Mouse (Mus musculus): ENCODE data around the gene Gm13691.
"Not testable (repeated sequence)": the region's sequence is repeated elsewhere in the genome, so short reads cannot be mapped to it uniquely, and the experiment has no call there.

Gm13691 gene

DNA sequence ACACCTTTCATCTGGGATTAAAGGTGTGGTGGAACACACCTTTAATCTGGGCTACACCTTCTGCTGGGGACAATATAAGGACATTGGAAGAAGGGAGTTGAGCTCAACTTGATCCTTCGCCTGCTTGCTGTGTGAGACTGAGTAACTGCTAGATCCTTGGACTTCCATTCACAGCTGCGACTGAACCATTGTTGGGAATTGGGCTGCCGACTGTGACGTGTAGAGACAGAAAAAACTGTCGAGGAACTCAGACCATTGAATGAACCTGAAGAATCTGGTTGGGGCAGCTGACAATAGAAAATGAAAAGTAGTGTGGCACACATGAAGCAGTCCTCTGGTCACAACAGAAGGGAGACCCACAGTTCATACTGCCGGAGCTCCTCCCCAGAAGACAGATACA lies at the start of gene Gm13691:
Gene Gm13691 (plus strand): TSS at position 301 of the 400 bp plus-strand sequence.
- DNase-seq (ENCODE audit: low spot score in 2 of 2): not testable (repeated sequence)

DNA sequence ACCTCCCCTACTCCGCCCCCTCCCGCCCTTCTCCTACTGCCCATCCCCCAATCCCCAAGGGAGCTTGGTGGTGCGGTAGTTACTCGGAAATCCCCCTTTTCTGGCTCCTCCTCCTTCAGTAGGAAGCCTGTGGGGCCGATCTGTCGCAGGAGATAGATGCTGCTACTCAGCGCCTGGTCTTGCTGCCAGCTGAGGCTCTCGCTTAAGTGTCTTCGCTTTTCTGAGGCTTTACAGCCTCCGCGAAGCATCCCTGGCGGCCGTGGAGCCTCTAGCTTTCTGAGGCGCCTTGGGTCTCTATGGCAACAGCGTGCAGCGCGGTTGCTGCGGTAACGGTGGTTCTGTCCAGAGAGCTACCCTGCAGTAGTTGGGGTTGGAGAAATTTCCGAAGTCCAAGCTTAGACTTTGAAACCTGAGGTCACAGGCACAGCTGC lies 49.4 kb upstream of the Gm13691 start, which contains the start of gene Zswim2:
Gene Zswim2 (minus strand): TSS at position 298 of the 431 bp plus-strand sequence.
- DNase-seq (ENCODE audit: low spot score in 2 of 2): peak; percentile 15 to 55

DNA sequence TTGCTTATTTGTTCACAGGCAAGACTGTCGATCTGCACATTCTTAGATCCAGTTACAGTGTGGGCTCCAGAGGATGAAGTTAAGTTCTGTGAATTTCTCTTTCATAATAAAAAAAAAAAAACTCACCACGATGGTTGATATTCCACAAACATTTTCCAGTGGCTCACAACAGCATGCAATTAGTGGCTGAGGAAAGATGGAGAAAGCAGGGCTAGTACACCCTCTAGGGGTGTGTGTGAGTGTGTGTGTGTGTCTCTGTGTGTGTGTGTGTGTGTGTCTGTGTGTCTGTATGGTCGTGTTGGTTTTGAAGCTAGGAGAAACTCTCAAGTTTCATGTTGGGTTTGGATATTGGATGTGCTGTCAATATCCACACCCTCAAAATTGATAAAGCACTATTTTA lies 49.0 kb upstream of the Gm13691 start:
- no peak for DNase-seq (ENCODE audit: low spot score in 2 of 2)

DNA sequence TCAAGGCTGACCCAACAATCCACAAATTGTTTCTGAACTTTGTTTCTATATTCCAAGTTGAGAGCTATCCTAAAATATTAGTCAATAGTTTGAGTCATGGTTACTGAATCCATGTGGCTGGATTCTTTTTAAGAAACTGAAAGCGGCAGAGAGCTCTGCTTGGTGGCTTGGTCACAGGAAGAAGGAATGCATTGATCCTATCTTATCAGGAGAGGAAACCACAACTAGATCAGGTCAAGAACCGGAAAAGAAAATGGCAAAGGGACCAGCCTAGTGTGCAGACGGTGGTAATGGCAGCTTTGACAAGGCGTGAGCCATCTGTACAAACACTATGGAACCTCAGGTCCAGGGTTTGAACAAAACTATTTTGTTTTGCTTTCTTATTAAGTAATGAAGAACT lies 48.6 kb upstream of the Gm13691 start:
- peak in 1 of 2 experiments; percentile 30 for DNase-seq (ENCODE audit: low spot score in 2 of 2)

DNA sequence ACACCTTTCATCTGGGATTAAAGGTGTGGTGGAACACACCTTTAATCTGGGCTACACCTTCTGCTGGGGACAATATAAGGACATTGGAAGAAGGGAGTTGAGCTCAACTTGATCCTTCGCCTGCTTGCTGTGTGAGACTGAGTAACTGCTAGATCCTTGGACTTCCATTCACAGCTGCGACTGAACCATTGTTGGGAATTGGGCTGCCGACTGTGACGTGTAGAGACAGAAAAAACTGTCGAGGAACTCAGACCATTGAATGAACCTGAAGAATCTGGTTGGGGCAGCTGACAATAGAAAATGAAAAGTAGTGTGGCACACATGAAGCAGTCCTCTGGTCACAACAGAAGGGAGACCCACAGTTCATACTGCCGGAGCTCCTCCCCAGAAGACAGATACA lies 35.0 kb upstream of the Gm13691 start, which contains the start of gene Gm13698:
Gene Gm13698 (plus strand): TSS at position 301 of the 400 bp plus-strand sequence.
- not testable (repeated sequence) for DNase-seq (ENCODE audit: low spot score in 2 of 2)

DNA sequence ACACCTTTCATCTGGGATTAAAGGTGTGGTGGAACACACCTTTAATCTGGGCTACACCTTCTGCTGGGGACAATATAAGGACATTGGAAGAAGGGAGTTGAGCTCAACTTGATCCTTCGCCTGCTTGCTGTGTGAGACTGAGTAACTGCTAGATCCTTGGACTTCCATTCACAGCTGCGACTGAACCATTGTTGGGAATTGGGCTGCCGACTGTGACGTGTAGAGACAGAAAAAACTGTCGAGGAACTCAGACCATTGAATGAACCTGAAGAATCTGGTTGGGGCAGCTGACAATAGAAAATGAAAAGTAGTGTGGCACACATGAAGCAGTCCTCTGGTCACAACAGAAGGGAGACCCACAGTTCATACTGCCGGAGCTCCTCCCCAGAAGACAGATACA lies 29.1 kb upstream of the Gm13691 start, which contains the start of gene Gm13693:
Gene Gm13693 (plus strand): TSS at position 301 of the 400 bp plus-strand sequence.
- DNase-seq (ENCODE audit: low spot score in 2 of 2): not testable (repeated sequence)

DNA sequence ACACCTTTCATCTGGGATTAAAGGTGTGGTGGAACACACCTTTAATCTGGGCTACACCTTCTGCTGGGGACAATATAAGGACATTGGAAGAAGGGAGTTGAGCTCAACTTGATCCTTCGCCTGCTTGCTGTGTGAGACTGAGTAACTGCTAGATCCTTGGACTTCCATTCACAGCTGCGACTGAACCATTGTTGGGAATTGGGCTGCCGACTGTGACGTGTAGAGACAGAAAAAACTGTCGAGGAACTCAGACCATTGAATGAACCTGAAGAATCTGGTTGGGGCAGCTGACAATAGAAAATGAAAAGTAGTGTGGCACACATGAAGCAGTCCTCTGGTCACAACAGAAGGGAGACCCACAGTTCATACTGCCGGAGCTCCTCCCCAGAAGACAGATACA lies 23.3 kb upstream of the Gm13691 start, which contains the start of gene Gm13695:
Gene Gm13695 (plus strand): TSS at position 301 of the 400 bp plus-strand sequence.
- not testable (repeated sequence) for DNase-seq (ENCODE audit: low spot score in 2 of 2)

DNA sequence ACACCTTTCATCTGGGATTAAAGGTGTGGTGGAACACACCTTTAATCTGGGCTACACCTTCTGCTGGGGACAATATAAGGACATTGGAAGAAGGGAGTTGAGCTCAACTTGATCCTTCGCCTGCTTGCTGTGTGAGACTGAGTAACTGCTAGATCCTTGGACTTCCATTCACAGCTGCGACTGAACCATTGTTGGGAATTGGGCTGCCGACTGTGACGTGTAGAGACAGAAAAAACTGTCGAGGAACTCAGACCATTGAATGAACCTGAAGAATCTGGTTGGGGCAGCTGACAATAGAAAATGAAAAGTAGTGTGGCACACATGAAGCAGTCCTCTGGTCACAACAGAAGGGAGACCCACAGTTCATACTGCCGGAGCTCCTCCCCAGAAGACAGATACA lies 17.5 kb upstream of the Gm13691 start, which contains the start of gene Gm13696:
Gene Gm13696 (plus strand): TSS at position 301 of the 400 bp plus-strand sequence.
- DNase-seq (ENCODE audit: low spot score in 2 of 2): not testable (repeated sequence)

DNA sequence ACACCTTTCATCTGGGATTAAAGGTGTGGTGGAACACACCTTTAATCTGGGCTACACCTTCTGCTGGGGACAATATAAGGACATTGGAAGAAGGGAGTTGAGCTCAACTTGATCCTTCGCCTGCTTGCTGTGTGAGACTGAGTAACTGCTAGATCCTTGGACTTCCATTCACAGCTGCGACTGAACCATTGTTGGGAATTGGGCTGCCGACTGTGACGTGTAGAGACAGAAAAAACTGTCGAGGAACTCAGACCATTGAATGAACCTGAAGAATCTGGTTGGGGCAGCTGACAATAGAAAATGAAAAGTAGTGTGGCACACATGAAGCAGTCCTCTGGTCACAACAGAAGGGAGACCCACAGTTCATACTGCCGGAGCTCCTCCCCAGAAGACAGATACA lies 11.7 kb upstream of the Gm13691 start, which contains the start of gene Gm13694:
Gene Gm13694 (plus strand): TSS at position 301 of the 400 bp plus-strand sequence.
- DNase-seq (ENCODE audit: low spot score in 2 of 2): not testable (repeated sequence)

DNA sequence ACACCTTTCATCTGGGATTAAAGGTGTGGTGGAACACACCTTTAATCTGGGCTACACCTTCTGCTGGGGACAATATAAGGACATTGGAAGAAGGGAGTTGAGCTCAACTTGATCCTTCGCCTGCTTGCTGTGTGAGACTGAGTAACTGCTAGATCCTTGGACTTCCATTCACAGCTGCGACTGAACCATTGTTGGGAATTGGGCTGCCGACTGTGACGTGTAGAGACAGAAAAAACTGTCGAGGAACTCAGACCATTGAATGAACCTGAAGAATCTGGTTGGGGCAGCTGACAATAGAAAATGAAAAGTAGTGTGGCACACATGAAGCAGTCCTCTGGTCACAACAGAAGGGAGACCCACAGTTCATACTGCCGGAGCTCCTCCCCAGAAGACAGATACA lies 5.9 kb upstream of the Gm13691 start, which contains the start of gene Gm13697:
Gene Gm13697 (plus strand): TSS at position 301 of the 400 bp plus-strand sequence.
- not testable (repeated sequence) for DNase-seq (ENCODE audit: low spot score in 2 of 2)

DNA sequence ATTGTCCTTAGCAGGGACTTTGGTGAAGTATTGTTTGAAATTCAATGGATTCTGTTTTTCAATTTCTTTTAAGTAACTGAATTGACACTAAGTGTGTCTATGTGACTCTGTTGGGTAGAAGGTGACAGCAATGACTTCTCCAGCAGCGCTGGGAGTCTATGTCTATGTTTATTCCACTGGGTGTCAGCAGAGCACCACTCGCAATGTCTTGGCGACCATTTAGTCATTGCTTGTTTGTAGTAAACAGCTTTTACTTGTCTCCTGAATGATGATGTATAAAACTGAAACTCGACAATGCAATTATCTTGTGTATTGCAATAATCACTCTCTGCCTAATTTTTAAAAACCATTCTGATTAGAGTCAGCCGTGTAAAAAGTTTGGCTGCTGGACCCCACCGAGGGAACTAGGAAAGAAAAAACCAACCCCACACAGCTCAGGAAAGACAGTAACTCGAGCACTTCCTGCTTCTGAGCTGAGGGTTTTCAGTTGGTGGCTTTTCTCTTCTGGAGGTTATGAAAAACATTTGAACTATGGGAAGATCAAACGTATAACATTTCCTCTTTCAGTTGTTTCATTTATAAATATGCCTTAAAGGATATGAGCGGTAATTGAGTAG lies 3.4 kb downstream of the Gm13691 start:
- DNase-seq (ENCODE audit: low spot score in 2 of 2): not testable (repeated sequence)

DNA sequence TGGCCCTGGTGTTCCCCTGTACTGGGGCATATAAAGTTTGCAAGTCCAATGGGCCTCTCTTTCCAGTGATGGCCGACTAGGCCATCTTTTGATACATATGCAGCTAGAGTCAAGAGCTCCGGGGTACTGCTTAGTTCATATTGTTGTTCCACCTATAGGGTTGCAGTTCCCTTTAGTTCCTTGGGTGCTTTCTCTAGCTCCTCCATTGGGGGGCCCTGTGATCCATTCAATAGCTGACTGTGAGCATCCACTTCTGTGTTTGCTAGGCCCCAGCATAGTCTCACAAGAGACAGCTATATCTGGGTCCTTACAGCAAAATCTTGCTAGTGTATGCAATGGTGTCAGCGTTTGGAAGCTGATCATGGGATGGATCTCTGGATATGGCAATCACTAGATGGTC lies 4.2 kb downstream of the Gm13691 start:
- not testable (repeated sequence) for DNase-seq (ENCODE audit: low spot score in 2 of 2)

DNA sequence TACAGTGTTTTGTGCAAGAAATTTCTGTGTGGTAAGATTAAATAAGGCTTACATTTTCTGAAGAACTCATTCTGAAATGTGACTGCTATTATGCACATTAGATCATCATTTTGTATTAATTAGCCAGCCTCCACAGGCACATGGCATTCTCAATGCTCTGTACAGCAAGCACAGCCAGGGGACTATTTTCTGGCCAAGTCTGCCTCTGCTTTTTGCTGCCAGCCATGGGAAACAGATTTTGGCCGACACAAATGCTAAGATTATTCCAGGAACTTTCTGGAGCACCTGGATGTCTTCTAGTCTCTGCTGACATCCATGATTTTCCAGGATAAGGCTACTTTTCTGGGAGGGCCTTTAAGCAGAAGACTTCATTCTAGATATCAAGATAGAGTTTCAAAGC lies 18.6 kb downstream of the Gm13691 start:
- no peak for DNase-seq (ENCODE audit: low spot score in 2 of 2)

DNA sequence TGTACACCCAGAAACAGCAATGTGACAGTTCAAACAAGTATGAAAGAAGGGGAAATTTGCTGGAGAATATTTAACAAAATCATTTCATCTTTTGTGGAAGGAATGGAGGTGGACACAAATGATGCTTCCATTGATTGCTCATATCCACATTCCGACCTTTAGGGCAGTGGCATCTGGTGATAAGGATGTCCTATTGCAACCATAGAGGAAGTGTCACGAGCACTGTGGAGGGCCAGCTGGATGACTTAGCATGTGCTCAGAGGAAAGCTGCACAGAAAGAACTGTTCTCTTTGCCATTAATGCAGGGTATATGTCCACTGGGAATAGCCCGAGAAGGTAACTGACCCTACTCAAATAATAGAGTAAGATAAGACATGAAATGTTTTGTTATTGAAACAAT lies 19.5 kb downstream of the Gm13691 start:
- DNase-seq (ENCODE audit: low spot score in 2 of 2): no peak

DNA sequence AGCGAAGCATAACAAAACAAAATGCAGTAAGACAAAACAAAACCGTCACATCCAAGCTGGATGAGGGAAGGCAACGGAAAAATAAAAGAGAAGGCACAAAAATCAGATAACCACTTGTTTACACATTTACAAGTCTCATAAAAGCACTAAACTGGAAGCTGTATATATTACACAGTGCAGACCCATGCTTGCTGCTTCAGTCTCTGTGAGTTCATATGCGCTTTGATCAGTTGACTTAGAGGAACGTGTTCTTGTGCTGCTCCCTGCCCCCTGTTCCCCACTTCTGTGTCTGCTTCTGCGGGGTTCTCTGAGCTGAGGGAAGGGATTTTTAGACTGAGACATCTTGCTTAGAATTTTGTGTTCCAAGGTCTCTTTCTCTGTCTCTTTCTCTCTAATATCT lies 24.2 kb downstream of the Gm13691 start:
- no peak for DNase-seq (ENCODE audit: low spot score in 2 of 2)

DNA sequence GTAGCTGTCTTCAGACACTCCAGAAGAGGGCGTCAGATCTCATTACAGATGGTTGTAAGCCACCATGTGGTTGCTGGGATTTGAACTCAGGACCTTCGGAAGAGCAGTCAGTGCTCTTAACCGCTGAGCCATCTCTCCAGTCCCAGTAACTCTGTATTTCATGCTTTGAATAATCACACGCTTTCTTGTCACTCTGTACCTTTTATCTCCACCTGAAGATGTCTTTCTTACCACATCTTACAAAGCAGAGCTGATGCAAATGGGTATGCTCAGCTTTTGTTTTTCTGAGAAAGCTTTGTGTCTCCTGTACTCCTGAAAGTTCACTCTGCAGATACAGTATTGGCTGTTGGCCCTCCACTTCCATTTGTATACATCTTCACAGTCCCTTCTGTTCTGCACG lies 25.9 kb downstream of the Gm13691 start:
- not testable (repeated sequence) for DNase-seq (ENCODE audit: low spot score in 2 of 2)

DNA sequence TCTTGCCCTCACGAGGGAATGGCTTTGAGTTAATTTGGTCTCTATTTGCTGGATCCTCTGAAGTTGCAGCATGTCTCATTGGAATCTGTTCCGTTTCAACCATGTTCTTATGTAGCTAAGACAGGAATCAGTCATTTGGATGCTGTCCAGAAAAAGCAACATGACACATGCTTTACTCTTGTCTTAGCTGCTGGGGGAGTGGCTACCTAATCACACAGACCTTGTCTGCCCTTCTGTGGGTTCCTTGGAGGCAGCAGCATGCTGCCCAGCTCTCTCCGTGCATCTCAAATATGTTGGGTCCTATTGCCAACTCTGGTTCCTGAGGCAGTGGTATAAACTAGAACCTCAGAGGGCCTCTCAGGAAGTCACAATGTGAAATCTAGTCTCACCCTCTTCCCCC lies 28.0 kb downstream of the Gm13691 start:
- no peak for DNase-seq (ENCODE audit: low spot score in 2 of 2)

DNA sequence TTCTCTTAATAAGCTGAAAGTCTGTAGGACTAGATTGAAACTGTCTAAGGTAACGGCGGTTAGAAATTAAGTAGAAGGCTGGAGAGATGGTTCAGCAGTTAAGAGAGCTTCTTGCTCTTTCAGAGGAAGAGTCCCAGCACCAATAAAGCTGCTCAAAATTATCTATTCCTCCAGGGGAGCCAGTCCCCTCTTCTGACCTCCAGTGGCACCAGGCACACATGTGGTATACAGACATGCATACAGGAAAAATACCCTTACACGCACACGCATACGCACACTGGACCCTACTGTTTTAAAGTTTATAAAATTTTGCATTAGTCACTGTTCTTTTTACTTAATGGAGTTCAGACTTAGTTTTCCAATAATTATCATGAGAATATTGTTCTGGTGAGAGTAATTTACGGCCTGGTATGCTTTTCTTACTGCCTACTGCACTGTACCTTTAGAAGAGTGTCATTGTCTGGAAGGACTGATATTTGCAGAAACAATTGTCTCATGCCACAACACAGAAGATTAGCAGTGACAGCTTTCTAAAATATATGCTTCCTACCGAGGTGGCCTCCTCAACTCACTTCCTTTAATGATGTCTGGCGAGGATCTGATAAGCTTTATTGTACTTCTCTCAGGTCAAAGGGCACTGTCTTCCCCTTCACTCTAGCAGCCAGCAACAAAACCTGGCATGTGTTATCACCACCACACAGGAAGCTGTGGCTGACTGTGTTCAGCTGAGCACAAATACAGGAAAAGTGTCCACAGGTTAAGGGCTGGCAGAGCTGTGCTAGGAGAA lies 29.4 kb downstream of the Gm13691 start:
- DNase-seq (ENCODE audit: low spot score in 2 of 2): no peak

DNA sequence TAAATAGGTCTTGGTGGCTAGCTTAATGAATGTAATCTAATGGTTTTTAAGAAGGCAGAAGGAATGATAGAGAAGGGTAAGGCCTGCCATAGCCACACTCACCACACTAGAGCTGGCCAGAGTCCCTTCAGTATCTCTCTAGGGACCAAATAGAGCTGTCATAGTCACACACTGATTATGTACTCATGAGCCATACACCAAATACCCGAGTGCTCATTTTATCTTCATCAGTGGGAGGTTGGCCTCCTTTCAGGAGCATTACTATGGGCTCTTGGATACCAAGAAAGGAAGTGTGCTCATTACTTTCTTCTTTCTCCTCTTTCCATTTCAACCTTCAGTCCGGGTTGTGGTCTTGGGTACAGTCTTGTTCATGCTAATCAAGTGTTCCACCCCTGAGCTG lies 31.6 kb downstream of the Gm13691 start:
- DNase-seq (ENCODE audit: low spot score in 2 of 2): no peak

DNA sequence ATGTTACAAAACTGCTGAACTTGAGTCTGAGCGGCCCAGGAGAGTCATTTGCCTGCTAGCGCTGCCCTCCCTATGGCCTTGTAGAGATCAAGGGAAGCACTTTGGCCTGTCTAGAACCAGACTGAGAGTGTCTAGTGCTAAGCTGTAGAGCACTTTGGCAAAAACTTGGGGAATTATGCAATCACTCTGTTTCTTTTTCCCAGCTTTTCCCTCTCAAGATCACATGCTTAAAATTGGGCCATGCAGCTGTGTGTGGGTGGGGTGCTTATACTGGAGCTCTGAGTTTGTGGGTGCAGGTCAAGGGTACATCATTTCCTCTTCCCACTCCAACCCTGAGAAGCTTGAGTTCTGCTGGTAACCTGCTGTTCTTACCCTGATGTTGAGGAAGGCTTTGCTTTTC lies 32.6 kb downstream of the Gm13691 start:
- DNase-seq (ENCODE audit: low spot score in 2 of 2): no peak

DNA sequence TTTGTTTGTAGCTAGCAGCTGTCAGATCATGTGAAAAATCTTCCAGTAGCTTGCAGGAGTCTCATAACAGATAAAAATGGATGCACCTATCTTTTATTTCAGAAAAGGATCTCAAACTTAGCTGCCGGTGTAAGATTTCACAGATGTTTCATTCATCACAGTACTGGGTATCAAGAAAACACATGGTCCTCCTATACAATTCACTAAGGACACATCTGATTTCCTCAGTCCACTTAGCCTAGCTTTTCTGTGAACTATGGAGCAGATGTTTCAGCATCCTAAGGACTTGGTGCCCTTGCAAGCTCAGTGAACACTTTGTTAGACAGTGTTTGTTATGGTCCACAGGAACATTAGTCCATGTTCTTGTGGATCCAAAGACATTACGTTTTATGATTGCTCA lies 33.0 kb downstream of the Gm13691 start:
- DNase-seq (ENCODE audit: low spot score in 2 of 2): no peak

DNA sequence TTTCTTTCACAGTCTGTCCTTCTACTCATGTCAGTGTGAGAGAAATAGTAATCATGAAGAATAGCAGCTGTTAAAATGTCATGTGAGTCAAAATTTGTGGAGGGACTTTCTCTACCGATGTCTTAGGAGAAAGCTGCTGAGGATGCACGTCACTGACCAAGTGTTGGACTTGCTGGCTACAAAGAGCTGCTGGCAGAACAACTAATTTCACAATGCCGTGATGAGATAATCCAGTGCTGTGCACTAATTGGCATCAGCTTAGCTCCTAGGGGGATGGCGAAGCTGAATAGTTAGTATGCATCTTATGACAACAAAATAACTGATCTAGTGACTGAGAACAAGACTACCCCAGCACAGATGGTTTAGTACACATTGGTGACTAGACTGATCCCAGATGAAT lies 34.9 kb downstream of the Gm13691 start:
- DNase-seq (ENCODE audit: low spot score in 2 of 2): no peak
